Mouse (Mus musculus) frontal cortex, postnatal 36 days (tissue): ENCODE data around the gene Otulinl.

Experiments
- DNase-seq, 2 experiments: peaks; one replicate each; pipeline ENCODE4 v3.0.0; 2022; ENCODE audit warnings: low spot score in 2 of 2

Gene Otulinl

DNA sequence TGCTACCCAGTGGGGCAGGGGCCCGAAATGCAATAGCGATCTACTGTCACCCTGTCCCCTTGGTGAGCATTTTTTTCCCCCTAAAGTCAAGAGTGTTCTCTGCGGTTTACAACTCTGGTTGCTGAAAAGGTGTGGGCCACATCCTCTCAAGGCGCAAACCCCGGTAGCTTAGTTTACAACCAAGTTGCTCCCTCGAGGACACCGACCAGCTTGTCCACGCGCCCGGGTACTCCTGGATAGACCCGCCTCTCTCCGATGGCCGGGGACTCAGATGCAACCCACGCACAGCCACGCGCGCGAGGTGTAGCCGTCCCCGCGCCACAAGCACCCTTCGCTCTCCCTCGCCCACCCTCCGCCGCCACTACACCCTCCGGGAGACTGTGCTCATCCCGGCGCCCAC is 382 bp downstream of the Otulinl start:
- no peak for DNase-seq

DNA sequence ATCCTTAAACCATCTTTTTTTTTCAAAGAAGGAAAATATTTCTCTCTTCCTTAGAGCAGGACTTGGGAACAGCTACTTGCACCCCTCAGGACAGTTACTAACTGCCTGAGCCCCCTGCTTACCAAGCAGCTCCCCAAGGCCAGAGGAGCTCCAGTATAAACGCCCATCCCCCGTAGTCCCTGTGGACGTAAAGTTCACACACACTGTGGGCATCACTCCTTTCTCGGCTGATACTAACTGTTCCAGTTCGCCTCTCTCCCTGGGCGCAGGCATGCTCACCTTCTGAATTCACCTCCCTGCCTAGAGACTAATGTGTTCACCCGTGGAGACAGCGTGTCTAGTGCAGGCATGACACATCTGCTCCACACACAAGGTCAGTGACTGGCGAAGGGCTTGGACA is 2.9 kb downstream of the Otulinl start:
- DNase-seq = no peak

GRCm38 (mm10) chr15:27677801-27678200 is 3.6 kb downstream of the Otulinl start:
- no peak for DNase-seq

DNA sequence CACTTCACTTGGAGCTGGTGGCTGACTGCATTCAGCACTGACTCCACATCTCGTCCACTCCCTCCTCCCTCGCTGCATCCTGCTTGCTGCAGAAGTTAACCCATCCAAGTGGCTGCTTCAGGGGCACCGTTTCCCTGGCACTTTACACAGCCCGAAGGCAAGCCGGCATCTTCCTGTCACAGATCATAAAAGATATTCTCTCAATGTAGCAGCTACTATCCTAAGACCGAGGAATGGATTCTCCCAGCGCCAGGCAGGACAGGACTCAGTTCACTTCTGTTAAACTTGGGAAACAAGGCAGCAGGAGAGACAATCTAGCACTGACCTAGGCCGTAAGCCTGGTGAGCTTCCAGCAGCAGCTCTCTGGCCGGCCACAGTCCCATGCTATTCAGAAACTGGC is 5.2 kb downstream of the Otulinl start:
- DNase-seq = no peak

GRCm38 (mm10) chr15:27675122-27675521 is 6.3 kb downstream of the Otulinl start:
- DNase-seq = no peak

GRCm38 (mm10) chr15:27674041-27674440 is 7.3 kb downstream of the Otulinl start:
- DNase-seq = no peak

DNA sequence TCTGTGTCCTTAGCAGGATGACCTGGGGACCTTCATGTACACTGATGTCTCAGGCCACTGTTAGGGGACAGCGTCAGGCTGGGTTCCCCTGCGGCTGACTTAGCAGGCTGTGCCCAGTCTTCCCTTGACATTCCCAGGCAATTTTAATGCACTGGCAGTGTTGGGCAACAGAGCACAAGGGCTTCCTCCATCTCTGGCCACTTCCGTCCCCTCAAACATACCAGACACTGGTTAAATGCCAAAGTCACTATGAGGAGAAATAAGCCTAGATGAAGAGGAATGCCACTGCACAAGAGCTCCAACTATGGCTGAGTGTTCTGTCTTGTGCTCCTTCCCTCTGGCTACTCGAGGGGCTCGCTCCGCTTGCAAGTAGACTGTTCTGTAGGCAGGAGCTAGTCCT is 8.2 kb downstream of the Otulinl start:
- DNase-seq = no peak

DNA sequence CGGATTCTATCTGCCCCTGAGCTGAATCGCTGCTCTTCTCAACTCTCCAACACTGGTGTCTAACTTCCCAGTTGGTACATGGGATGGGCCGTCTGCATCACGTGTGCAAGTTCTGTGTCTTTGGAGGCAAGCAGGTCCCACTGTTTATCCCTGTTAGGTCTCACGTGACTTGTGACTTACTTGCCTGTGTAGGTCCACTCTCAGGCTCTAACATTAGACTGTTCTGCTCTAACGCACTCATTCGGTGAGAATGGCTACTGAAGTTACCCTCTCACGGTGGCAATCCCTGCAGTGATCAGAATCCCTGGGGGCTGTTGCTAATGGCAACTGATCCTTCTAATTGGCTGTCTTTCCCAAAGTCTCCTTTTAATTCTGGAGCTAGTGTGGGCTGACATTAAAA is 9.1 kb downstream of the Otulinl start:
- DNase-seq = no peak

GRCm38 (mm10) chr15:27671612-27672245 is 9.7 kb downstream of the Otulinl start:
- DNase-seq = no peak

- no peak for DNase-seq
Observed at GRCm38 (mm10) chr15:27670708-27671107, 10.7 kb downstream of the Otulinl start.

- DNase-seq = no peak
Observed at GRCm38 (mm10) chr15:27669931-27670411, 11.4 kb downstream of the Otulinl start.

GRCm38 (mm10) chr15:27669276-27669675 is 12.1 kb downstream of the Otulinl start:
- DNase-seq = peak; percentile 49 to 73

- no peak for DNase-seq
Observed at GRCm38 (mm10) chr15:27668557-27668956, 12.8 kb downstream of the Otulinl start.

GRCm38 (mm10) chr15:27668001-27668461 is 13.3 kb downstream of the Otulinl start:
- no peak for DNase-seq

- no peak for DNase-seq
Observed at GRCm38 (mm10) chr15:27666911-27667539, 14.4 kb downstream of the Otulinl start.

- DNase-seq = no peak
Observed at GRCm38 (mm10) chr15:27665392-27665911, 15.9 kb downstream of the Otulinl start.

- no peak for DNase-seq
Observed at GRCm38 (mm10) chr15:27664126-27664525, 17.3 kb downstream of the Otulinl start.

GRCm38 (mm10) chr15:27662699-27663098 is 18.7 kb downstream of the Otulinl start:
- DNase-seq = no peak

DNA sequence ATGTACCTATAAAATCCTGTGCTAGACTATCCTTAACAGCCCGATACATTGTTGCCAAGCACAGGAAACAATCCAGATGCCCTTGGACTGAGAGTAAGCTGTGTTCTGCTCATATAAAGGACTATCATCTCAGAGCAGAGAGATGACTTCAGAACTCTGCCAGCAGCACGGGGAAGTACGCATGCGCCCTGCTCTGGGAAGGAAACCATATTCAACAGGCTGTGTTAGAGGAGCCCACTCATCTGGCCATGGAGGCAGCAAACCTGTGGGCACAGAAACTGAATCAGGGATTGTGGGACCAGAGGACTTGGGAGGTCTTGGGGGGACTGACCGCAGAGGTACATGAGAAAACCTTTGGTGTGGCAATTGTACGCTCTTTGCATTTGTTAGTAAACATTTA is 19.7 kb downstream of the Otulinl start:
- no peak for DNase-seq

DNA sequence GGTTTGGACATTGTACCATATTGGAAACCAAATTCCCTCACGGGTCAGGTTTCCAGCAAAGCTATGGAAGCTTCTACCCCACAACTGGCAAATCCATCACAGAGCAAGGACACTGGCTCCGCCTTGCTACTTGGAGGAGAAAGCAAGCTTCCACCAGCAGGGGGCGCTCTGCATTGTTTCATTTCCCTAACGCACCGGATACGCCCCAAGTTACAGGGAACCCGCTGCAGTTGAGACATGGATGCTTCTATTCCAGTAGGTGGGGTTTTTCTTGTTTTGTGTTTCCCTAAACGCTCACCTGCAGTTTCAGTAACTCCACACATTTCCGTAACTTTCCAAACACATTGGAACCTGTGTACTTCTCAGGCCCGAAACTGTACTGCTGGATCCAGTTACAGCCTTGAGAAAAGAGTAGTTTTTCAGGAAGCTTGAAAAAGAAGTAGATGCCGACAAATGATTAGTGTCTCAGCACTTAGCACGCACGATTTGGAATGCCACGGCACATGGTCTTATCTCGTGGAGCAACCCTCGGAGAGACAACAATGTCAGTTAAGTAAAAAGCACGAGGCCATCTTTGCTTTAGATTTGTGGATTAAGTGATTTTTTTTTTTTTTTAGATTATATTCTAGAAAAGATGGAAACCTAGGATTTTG is 21.7 kb downstream of the Otulinl start:
- DNase-seq = peak; percentile 89 to 93

DNA sequence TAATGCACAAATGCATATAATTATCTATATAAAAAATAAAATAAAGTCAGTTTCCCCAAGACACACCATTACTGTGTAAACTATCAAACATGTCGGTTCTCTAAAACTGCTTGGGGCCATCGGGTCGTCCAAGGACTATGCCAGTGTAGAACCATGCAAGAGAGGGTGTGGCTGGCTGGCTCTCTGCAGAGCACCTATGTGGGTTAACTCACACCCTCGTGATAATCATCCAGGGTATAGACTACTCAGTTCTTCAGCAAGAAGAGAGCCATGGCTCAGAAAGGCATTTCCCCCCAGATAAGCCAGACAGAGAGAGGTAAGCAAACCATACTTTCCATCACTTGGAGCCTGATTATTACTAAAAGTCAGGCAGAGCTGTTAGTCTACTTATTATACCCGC is 22.2 kb downstream of the Otulinl start:
- no peak for DNase-seq

GRCm38 (mm10) chr15:27658356-27658755 is 23.0 kb downstream of the Otulinl start:
- DNase-seq = no peak

GRCm38 (mm10) chr15:27657866-27658265 is 23.5 kb downstream of the Otulinl start:
- no peak for DNase-seq
